Mouse (Mus musculus) megakaryocyte, embryonic 14.5 days (primary cell): ENCODE results near the gene Zfp879.

Experiments used
- FLI1 ChIP-seq: IDR thresholded peaks from 2 replicates; pipeline ENCODE4 v1.6.1; 2012; ENCODE audit warnings: low read length, inconsistent platforms, mixed read lengths
- GATA1 ChIP-seq: IDR thresholded peaks from 3 replicates; pipeline ENCODE4 v1.6.1; 2012; ENCODE audit warnings: mixed read lengths, low read length, inconsistent platforms, borderline replicate concordance

- TF ChIP-seq GATA1 (no peak), FLI1 (no peak)
Observed at GRCm38 (mm10) chr11:50850177-50850735, 8.9 kb upstream of the Zfp879 start, which contains the start of gene Grm6.
